Mouse (Mus musculus) liver, embryonic 13.5 days (tissue): ENCODE results near the gene Cenpm. TPM values are rescaled to one million over a fixed set of nuclear protein-coding genes. Genes with fewer than 3 reads are reported as not detected.

Experiments
- ATAC-seq: fragments of 200-750 bp; cut with Nextera tagmentation; 2 replicates; pipeline ENCODE4 v1.8.0; 2017; ENCODE audit warnings: low read depth, mild to moderate bottlenecking, moderate number of reproducible peaks, moderate library complexity
- DNase-seq: peaks from one replicate; pipeline ENCODE4 v3.0.0; 2022
- H3K27ac ChIP-seq: fragments of 300-500 bp; sonication (generic); 2 replicates; pipeline ENCODE4 v1.5.1; 2015; ENCODE audit warnings: moderate library complexity, mild to moderate bottlenecking, inconsistent platforms
- H3K27me3 ChIP-seq: fragments of 300-500 bp; sonication (generic); 2 replicates; pipeline ENCODE4 v1.6.1; 2015; ENCODE audit warnings: mild to moderate bottlenecking, inconsistent platforms
- H3K36me3 ChIP-seq: fragments of 300-500 bp; sonication (generic); 2 replicates; pipeline ENCODE4 v1.6.1; 2015; ENCODE audit warnings: mild to moderate bottlenecking, inconsistent platforms
- H3K4me1 ChIP-seq: fragments of 300-500 bp; sonication (generic); replicated peaks from 2 replicates; pipeline ENCODE4 v1.6.1; 2015; ENCODE audit warnings: inconsistent platforms
- H3K4me2 ChIP-seq: fragments of 300-500 bp; sonication (generic); 2 replicates; pipeline ENCODE4 v1.6.1; 2015; ENCODE audit warnings: inconsistent platforms, mild to moderate bottlenecking, moderate library complexity
- H3K4me3 ChIP-seq: fragments of 300-500 bp; sonication (generic); replicated peaks from 2 replicates; pipeline ENCODE4 v1.5.1; 2015; ENCODE audit warnings: mild to moderate bottlenecking, inconsistent platforms
- H3K9ac ChIP-seq: fragments of 300-500 bp; sonication (generic); 2 replicates; pipeline ENCODE4 v1.6.1; 2015; ENCODE audit warnings: mild to moderate bottlenecking, inconsistent platforms
- H3K9me3 ChIP-seq: fragments of 300-500 bp; sonication (generic); replicated peaks from 2 replicates; pipeline ENCODE4 v1.6.1; 2016; ENCODE audit warnings: inconsistent platforms
- WGBS: fragments of 180-500 bp; shearing (Covaris S2); methylation state at CpG from one replicate; pipeline ENCODE4 v1.1.7; 2015; ENCODE audit not compliant: insufficient replicate concordance; 5-methylcytosine and 5-hydroxymethylcytosine counted together
- polyA plus RNA-seq: library from polyadenylated mRNA; unstranded; fragments of >200 nt; fragmentation: Nextera tagmentation; extraction: Ambion mirVana; gene quantifications from 2 replicates; pipeline ENCODE4 v1.2.1, GENCODE M21; 2015

Cenpm gene
- polyA plus RNA-seq, 1 experiment from 2014 or later = 41.7 TPM

DNA sequence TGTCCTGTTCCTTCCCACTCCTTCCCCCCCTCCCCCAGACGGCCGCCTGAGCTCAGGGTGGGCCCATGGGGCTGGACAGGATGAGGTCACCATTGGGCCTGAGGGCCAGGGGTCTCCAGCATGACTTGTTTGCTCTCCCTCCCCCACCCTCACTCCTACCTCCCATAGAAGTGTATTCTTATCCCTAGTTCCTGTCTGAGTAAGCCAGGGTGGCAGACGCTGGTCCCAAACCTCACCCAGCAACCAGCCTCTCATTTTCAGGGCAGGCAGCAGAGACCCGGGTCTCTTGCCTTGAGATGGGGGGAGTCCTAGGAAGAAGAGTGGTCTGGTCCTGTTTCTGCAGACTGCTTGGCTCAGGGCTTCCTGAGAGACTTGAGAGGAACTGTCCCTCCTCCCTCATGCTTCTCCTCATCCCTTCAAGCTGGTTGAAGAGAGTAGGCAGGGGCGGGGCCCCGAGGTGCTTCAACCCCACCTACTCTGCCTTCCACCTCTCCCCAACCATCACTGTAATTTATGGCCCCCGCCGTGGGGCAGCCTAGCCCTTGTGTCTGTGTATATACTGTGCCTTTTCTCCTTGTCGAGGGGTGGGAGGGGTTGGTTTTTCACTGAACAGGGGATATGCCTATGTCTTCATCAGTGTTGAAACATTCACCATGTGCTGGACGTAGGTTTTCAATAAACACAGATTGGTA, 39.7 kb downstream of the Cenpm start:
- WGBS = 66% methylated on average over 10 of the region's 10 CpGs
- Histone ChIP-seq H3K9me3 (no peaks in the 10 kb centered on the region), H3K4me1 (peaks cover 12% of the 10 kb centered on the region), H3K4me2 (no peak overlapping the region), H3K9ac (no peak overlapping the region), H3K4me3 (no peak overlapping the region), H3K36me3 (peaks cover 62% of the 10 kb centered on the region), H3K27ac (no peak overlapping the region), H3K27me3 (peaks cover 45% of the 10 kb centered on the region)
- DNase-seq (no peak), ATAC-seq (no peak)

DNA sequence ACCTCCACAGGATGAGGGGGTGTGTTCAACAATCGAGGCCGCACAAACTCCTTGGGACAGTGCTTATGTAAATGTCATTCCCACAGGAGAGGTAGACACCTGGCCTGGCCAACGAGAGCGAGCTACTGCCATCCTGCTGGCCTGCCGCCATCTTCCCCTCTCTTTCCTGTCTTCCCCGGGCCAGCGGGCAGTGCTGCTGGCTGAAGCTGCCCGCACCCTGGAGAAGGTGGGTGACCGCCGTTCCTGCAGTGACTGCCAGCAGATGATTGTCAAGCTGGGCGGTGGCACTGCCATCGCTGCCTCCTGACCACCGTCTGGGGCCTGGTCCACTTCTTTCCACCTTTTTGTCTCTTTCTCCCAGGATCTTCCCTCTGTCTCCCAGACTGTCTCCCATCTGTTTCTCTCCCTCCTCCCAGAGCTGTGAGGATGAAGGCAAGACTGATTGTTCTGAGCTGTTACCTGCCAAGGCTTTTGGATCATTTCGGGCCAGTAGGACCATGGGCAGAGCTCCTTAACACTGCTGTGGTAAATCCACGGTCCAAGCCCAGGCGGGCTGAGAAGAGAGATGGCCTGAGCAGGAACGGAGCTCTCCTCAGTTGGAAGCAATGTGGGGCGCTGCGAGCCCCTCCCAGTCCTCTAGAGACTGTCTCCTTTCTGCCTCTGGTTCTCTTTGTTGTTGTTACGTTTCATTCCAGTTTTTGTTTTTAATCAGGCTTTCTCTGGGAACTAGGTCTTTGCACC, 40.8 kb downstream of the Cenpm start:
- Histone ChIP-seq H3K4me1 (peaks cover 13% of the 10 kb centered on the region), H3K4me2 (no peak overlapping the region), H3K27ac (no peak overlapping the region), H3K9ac (no peak overlapping the region), H3K9me3 (no peaks in the 10 kb centered on the region), H3K36me3 (peaks cover 72% of the 10 kb centered on the region), H3K27me3 (peaks cover 34% of the 10 kb centered on the region), H3K4me3 (no peak overlapping the region)
- no peak for ATAC-seq
- DNase-seq = no peak
- WGBS = 91% methylated on average over 20 of the region's 20 CpGs

DNA sequence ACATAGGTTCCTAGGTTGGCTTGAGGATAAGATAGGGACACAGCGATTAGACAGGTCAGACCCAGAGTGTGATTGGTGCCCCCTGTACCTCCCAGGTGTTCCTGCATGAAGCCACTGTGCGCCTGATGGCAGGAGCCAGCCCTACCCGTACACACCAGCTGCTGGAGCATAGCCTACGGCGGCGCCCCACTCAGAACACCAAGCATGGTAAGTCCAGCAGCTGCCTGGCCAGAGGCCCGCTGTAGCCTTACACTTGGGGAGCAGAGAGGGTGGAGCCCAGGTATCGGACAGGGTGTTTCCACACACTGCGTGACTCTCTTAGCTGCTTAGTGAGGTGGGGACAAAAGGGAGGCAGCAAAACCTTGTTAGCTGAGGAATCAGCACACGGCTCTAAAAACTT, 41.5 kb downstream of the Cenpm start:
- no peak overlapping the region for H3K4me2 ChIP-seq
- no peaks in the 10 kb centered on the region for H3K9me3 ChIP-seq
- peaks cover 79% of the 10 kb centered on the region for H3K36me3 ChIP-seq
- no peak overlapping the region for H3K27ac ChIP-seq
- WGBS = 93% methylated on average over 10 of the region's 10 CpGs
- peaks cover 27% of the 10 kb centered on the region for H3K27me3 ChIP-seq
- H3K9ac ChIP-seq = no peak overlapping the region
- no peak overlapping the region for H3K4me3 ChIP-seq
- DNase-seq (no peak), ATAC-seq (no peak)
- peaks cover 16% of the 10 kb centered on the region for H3K4me1 ChIP-seq

DNA sequence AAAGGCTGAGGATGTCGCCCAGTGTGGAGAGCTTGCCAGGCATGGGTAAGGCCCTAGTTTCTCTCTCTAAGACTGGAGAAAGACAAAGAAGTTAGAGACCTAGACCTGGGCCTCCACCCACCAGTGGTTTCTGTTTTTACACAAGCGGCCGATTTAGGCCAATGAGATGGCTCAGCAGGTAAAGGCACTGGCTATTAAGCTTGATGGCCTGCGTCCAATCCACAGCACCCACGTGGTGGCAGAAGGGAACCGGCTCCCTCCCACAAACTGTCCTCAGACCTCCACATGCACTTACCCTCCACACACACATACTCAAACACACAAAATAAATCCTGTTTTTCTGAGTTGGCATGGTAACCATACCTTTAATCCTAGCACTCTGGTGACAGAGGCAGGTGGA, 42.5 kb downstream of the Cenpm start:
- H3K4me3 ChIP-seq = no peak overlapping the region
- DNase-seq = no peak
- no peak overlapping the region for H3K9ac ChIP-seq
- H3K4me2 ChIP-seq = no peak overlapping the region
- 86% methylated on average over 6 of the region's 6 CpGs for WGBS
- peaks cover 15% of the 10 kb centered on the region for H3K4me1 ChIP-seq
- ATAC-seq = no peak
- H3K36me3 ChIP-seq = peaks cover 89% of the 10 kb centered on the region
- H3K27ac ChIP-seq = no peak overlapping the region
- H3K9me3 ChIP-seq = no peaks in the 10 kb centered on the region
- H3K27me3 ChIP-seq = peaks cover 17% of the 10 kb centered on the region

DNA sequence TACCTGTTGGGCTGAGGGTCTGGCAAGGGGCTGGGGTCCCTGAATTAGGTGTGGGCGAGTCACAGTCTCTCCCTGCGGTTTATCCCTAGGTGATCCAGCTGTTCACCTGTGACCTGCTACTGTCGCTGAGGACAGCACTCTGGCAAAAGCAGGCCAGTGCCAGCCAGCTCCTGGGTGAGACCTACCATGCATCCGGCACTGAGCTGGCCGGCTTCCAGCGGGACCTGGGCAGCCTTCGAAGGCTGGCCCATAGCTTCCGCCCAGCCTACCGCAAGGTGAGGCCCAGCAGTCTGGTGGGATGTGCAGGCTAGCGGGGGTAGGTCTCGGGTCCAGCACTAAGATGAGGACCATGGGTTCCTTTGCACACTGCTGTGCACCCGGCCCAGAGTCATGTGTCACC, 45.0 kb downstream of the Cenpm start:
- ATAC-seq (peak; percentile 16; the same call in 1 of the 2 replicates), DNase-seq (no peak)
- Histone ChIP-seq H3K4me3 (no peak overlapping the region), H3K4me2 (no peak overlapping the region), H3K27ac (no peak overlapping the region), H3K9me3 (no peaks in the 10 kb centered on the region), H3K4me1 (0 out of 2 replicates have a peak, but pooled peaks cover 5% of the 10 kb centered on the region), H3K36me3 (peaks cover 98% of the 10 kb centered on the region), H3K9ac (no peak overlapping the region), H3K27me3 (no peaks in the 10 kb centered on the region)
- 89% methylated on average over 12 of the region's 12 CpGs for WGBS

DNA sequence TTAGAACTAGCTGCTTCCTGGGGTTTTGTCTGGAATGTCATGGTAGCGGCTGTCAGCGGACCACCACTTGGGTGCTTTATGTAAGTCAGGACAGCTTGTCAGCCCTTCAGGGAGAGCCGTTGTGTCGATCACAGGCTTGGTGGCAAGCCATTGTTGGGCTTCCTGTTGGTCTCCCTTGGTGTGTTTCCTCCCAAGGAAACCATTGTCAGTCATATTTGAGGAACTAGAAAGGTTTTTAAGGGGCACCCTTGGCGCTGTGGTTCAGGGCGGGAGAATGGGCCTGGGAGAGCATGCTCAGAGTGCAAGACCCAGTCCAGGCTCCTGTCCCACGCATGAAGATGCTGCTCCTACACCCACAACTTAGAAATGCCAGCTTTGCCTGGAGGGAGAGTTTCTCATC, 46.2 kb downstream of the Cenpm start:
- ATAC-seq (no peak), DNase-seq (no peak)
- H3K9ac ChIP-seq = no peak overlapping the region
- H3K36me3 ChIP-seq = peaks cover 99% of the 10 kb centered on the region
- no peaks in the 10 kb centered on the region for H3K9me3 ChIP-seq
- H3K27ac ChIP-seq = no peak overlapping the region; the same call in 1 of the 2 replicates
- H3K27me3 ChIP-seq = no peaks in the 10 kb centered on the region
- 59% methylated on average over 7 of the region's 7 CpGs for WGBS
- H3K4me3 ChIP-seq = no peak overlapping the region
- 0 out of 2 replicates have a peak, but pooled peaks cover 5% of the 10 kb centered on the region for H3K4me1 ChIP-seq
- H3K4me2 ChIP-seq = no peak overlapping the region

DNA sequence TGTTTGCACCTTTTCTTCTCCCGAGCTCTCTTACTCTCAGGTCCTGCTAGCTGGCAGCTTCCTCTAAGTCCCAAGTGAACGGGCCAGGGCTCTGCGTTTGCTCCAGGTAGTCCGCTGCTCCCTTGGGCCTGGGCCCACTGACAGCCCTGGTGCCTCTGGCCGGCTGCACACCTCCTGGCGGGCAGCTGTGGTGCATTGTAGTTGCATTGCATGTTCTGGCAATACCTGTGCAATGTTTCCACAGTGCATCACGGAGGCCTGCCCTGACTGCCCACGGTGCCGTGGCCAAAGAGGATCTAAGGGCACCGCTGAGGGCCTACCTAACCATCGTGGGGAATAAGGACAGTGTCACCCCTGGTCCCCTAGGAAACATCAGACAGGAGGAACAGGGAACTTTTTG, 46.6 kb downstream of the Cenpm start:
- Histone ChIP-seq H3K4me2 (no peak overlapping the region), H3K27me3 (no peaks in the 10 kb centered on the region), H3K4me1 (0 out of 2 replicates have a peak, but pooled peaks cover 5% of the 10 kb centered on the region), H3K4me3 (no peak overlapping the region), H3K9ac (no peak overlapping the region), H3K36me3 (peaks cover 99% of the 10 kb centered on the region), H3K9me3 (no peaks in the 10 kb centered on the region), H3K27ac (peak overlapping the region; percentile 47; the same call in 1 of the 2 replicates)
- WGBS = 65% methylated on average over 11 of the region's 11 CpGs
- no peak for DNase-seq
- no peak for ATAC-seq

DNA sequence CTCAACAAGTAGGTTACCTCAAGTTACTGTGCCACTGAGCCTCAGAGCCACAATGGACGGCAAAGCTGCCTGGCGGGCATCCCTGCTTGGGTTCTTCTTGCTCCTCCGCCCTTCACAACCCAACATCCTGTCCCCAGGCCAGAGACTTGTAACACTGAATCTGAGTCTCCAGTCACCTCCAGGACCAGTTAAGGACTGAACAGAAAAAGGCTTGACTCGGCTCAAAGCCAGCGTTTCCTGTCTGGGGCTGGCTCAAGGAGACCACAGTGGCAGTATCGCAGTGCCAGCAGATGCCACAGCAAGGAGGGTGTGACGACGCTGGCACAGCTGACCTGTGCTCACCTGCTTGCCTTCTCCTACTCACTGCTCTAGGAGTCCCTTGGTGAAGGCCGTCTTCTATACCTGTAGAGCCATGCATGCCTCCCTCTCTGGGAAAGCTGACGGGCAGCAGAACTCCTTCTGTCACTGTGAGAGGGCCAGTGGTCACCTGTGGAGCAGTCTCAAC, 47.2 kb downstream of the Cenpm start:
- no peak for DNase-seq
- Histone ChIP-seq H3K27ac (peak overlapping the region; percentile 47; the same call in 1 of the 2 replicates), H3K4me2 (no peak overlapping the region), H3K36me3 (peaks cover 99% of the 10 kb centered on the region), H3K9ac (no peak overlapping the region), H3K4me1 (0 out of 2 replicates have a peak, but pooled peaks cover 5% of the 10 kb centered on the region), H3K4me3 (no peak overlapping the region), H3K27me3 (no peaks in the 10 kb centered on the region), H3K9me3 (no peaks in the 10 kb centered on the region)
- 81% methylated on average over 10 of the region's 10 CpGs for WGBS
- ATAC-seq = no peak

DNA sequence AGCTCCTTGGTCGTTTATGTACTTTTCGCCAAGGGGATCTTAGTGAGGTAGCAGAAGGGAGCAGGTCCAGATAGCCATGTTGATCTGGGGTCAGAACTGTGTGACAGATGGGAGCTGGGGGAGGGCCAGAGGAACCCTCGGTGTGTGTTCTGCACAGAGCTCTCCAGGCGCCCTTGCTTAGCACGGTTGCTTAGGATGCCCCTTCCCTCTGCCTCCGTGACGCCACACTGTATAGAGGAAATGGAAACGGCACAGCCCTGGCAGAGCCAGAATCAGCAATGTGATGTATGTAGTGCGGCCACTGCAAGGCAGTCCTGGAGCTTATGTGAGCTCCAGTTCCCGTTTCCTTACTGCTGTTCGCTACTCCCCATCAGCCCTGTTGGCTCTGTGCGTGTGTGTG, 48.2 kb downstream of the Cenpm start:
- H3K4me3 ChIP-seq = no peak overlapping the region
- WGBS = 77% methylated on average over 12 of the region's 12 CpGs
- H3K36me3 ChIP-seq = peaks cover 99% of the 10 kb centered on the region
- no peak overlapping the region for H3K9ac ChIP-seq
- DNase-seq = no peak
- H3K4me2 ChIP-seq = no peak overlapping the region
- 0 out of 2 replicates have a peak, but pooled peaks cover 5% of the 10 kb centered on the region for H3K4me1 ChIP-seq
- no peak overlapping the region for H3K27ac ChIP-seq
- H3K27me3 ChIP-seq = no peaks in the 10 kb centered on the region
- ATAC-seq = no peak
- H3K9me3 ChIP-seq = no peaks in the 10 kb centered on the region

DNA sequence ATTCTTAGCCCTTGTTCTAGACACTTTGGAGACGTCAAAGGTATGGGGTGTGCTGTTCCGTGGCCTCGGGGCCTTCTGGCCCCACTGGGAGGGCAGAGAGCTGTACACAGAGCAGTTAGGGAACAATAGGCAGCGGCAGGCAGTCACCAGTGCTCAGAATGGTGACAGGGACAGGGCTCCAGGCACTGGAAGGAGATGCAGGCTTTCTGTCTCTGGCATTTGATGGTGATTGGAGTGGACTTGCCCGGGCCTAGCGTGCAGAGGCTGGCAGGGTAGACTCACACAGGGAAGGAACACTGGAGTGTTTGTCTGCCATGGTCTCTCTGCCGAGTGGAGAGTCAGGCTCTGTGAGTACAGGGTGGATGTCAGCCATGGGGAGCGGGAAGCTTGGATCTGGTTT, 51.9 kb downstream of the Cenpm start:
- Histone ChIP-seq H3K4me1 (peaks cover 10% of the 10 kb centered on the region), H3K9ac (no peak overlapping the region), H3K36me3 (peaks cover 96% of the 10 kb centered on the region), H3K27ac (no peak overlapping the region; the same call in 1 of the 2 replicates), H3K9me3 (no peaks in the 10 kb centered on the region), H3K27me3 (no peaks in the 10 kb centered on the region), H3K4me3 (no peak overlapping the region), H3K4me2 (no peak overlapping the region)
- no peak for ATAC-seq
- WGBS = 77% methylated on average over 8 of the region's 8 CpGs
- DNase-seq = no peak

DNA sequence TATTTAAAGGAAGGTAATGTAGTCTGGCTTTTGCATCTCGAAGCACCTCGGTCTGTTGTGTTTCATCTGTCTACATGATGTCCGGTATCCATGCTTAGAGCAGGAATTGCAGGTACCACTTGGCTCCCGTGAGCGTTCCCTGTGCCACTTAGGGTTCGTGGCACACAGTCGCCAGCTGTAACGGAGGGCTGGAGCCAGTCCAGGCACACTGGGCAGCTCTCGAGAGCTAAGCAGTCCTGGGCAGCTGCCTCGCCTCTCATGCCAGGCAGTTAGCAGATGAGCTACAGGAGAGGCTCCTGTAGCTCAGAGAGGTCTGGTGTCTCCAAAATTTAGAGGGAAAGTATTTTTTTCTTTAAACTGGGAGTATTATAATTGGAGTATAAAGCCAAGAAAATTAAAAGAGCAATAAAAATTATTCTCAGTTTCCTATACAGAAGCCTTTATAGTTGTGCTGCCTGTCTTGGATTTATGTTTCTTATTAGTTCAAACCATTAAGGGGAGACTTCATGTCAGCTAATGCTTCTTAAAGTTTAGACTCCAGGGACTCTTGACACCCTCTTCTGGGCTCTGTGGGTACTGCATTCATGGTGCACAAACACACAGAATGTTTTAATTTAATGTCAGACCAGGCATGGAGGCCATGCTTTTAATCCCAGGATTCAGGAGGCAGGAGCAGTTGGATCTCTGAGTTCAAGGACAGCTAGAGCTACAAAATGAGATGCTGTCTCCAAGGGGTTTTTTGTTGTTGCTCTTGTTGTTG, 55.9 kb downstream of the Cenpm start:
- ATAC-seq (no peak), DNase-seq (peak; percentile 35)
- Histone ChIP-seq H3K4me2 (no peak overlapping the region), H3K27me3 (no peaks in the 10 kb centered on the region), H3K4me3 (no peak overlapping the region), H3K27ac (peak overlapping the region; percentile 98), H3K36me3 (peaks cover 90% of the 10 kb centered on the region), H3K9me3 (0 out of 2 replicates have a peak, but pooled peaks cover 4% of the 10 kb centered on the region), H3K9ac (no peak overlapping the region), H3K4me1 (peaks cover 50% of the 10 kb centered on the region)
- WGBS = 96% methylated on average over 10 of the region's 10 CpGs
